Mouse (Mus musculus) myocyte (in vitro differentiated cells): ENCODE measurements around the gene Dusp13. TPM values are rescaled to one million over a fixed set of nuclear protein-coding genes. Genes with fewer than 3 reads are reported as not detected.

Source experiments
- H3K27me3 ChIP-seq: one replicate; pipeline ENCODE4 v1.6.1; 2011; ENCODE audit not compliant: control insufficient read depth, insufficient read depth, insufficient read length
- H3K36me3 ChIP-seq: one replicate; pipeline ENCODE4 v1.6.1; 2011; ENCODE audit not compliant: control insufficient read depth, insufficient read depth
- H3K4me2 ChIP-seq: one replicate; pipeline ENCODE4 v1.6.1; 2011; ENCODE audit warnings: low read depth, control low read depth
- H3K4me3 ChIP-seq: one replicate; pipeline ENCODE4 v1.5.1; 2011; ENCODE audit warnings: mild to moderate bottlenecking, control low read depth, moderate library complexity
- H3K79me2 ChIP-seq: one replicate; pipeline ENCODE4 v1.6.1; 2011; ENCODE audit not compliant: control insufficient read depth, insufficient read depth
- H3ac ChIP-seq: one replicate; pipeline ENCODE4 v1.6.1; 2011; ENCODE audit not compliant: control insufficient read depth, insufficient read length
- CEBPB ChIP-seq: IDR thresholded peaks from 2 replicates; pipeline ENCODE4 v1.6.1; 2011; ENCODE audit warnings: mild to moderate bottlenecking, moderate library complexity; ENCODE audit not compliant: poor library complexity, insufficient read depth, severe bottlenecking
- E2F4 ChIP-seq: IDR thresholded peaks from one replicate; pipeline ENCODE4 v1.6.1; 2011; ENCODE audit warnings: mild to moderate bottlenecking, control low read depth, moderate library complexity; ENCODE audit not compliant: insufficient read depth
- MAX ChIP-seq: IDR thresholded peaks from one replicate; pipeline ENCODE4 v1.6.1; 2011; ENCODE audit warnings: low read depth, mild to moderate bottlenecking, control low read depth
- MYOD1 ChIP-seq, 3 experiments: IDR thresholded peaks; one replicate each; pipeline ENCODE4 v1.6.1; 2011; ENCODE audit warnings: control low read depth in 2 of 3, low read depth in 2 of 3, mild to moderate bottlenecking in 2 of 3, moderate library complexity in 1 of 3; ENCODE audit not compliant: insufficient read length in 2 of 3, control insufficient read depth in 1 of 3
- MYOG ChIP-seq, 3 experiments: IDR thresholded peaks; one replicate each; pipeline ENCODE4 v1.6.1; 2011; ENCODE audit warnings: control low read depth in 2 of 3, low read depth in 2 of 3, mild to moderate bottlenecking in 2 of 3; ENCODE audit not compliant: insufficient read length in 2 of 3, control insufficient read depth in 1 of 3, insufficient read depth in 1 of 3
- POLR2A ChIP-seq: IDR thresholded peaks from one replicate; pipeline ENCODE4 v1.6.1; 2011; ENCODE audit warnings: low read depth, mild to moderate bottlenecking, control low read depth, moderate library complexity; ENCODE audit not compliant: insufficient read length
- POLR2AphosphoS2 ChIP-seq: IDR thresholded peaks from one replicate; pipeline ENCODE4 v1.6.1; 2011; ENCODE audit warnings: low read depth, control low read depth; ENCODE audit not compliant: insufficient read length
- REST ChIP-seq: IDR thresholded peaks from one replicate; pipeline ENCODE4 v1.6.1; 2011; ENCODE audit warnings: mild to moderate bottlenecking, control low read depth, moderate library complexity; ENCODE audit not compliant: insufficient read depth, insufficient read length
- SRF ChIP-seq: IDR thresholded peaks from one replicate; pipeline ENCODE4 v1.6.1; 2011; ENCODE audit warnings: low read depth; ENCODE audit not compliant: control insufficient read depth, insufficient read length
- TCF12 ChIP-seq: IDR thresholded peaks from one replicate; pipeline ENCODE4 v1.6.1; 2011; ENCODE audit warnings: mild to moderate bottlenecking, control low read depth; ENCODE audit not compliant: poor library complexity, insufficient read depth, severe bottlenecking
- TCF3 ChIP-seq: IDR thresholded peaks from one replicate; pipeline ENCODE4 v1.6.1; 2011; ENCODE audit warnings: low read depth, control low read depth; ENCODE audit not compliant: insufficient read length
- USF1 ChIP-seq: IDR thresholded peaks from one replicate; pipeline ENCODE4 v1.6.1; 2011; ENCODE audit warnings: low read depth, mild to moderate bottlenecking, control low read depth, moderate library complexity
- polyA plus RNA-seq: library from polyadenylated mRNA; unstranded; fragments of >200 nt; fragmentation: generic; extraction: Trizol; gene quantifications from one replicate; pipeline ENCODE4 v1.2.1, GENCODE M21; 2012; ENCODE audit warnings: missing spikeins

Gene Dusp13
- polyA plus RNA-seq, 1 experiment: 24.6 TPM

- H3K4me2 ChIP-seq: peak overlapping the region; percentile 88
- no peaks in the 10 kb centered on the region for H3K27me3 ChIP-seq
- H3K36me3 ChIP-seq: no peaks in the 10 kb centered on the region
- TF ChIP-seq POLR2AphosphoS2 (no peak), MYOG (IDR thresholded peaks at IDR 0.05; ENCODE audit: control insufficient read depth in 1 of 3, insufficient read depth in 1 of 3, insufficient read length in 2 of 3, low read depth in 2 of 3) (no peak), CEBPB (no peak), TCF3 (no peak), REST (no peak), MAX (no peak), SRF (no peak), POLR2A (no peak), E2F4 (no peak)
- H3ac ChIP-seq: no peak overlapping the region
- peak overlapping the region; percentile 11 for H3K4me3 ChIP-seq
- H3K79me2 ChIP-seq: peaks cover 19% of the 10 kb centered on the region
Observed at GRCm38 (mm10) chr14:21747436-21748141, 3.4 kb downstream of the Dusp13 start.

- TF ChIP-seq MAX (no peak), SRF (no peak), TCF3 (no peak), E2F4 (no peak), POLR2AphosphoS2 (no peak)
- Histone ChIP-seq H3ac (no peak overlapping the region), H3K36me3 (no peaks in the 10 kb centered on the region), H3K4me2 (peak overlapping the region; percentile 4), H3K27me3 (no peaks in the 10 kb centered on the region), H3K4me3 (no peak overlapping the region), H3K79me2 (peaks cover 12% of the 10 kb centered on the region)
Observed at GRCm38 (mm10) chr14:21746846-21747245, 4.1 kb downstream of the Dusp13 start.

GRCm38 (mm10) chr14:21746251-21746650 lies 4.7 kb downstream of the Dusp13 start:
- Histone ChIP-seq H3K4me3 (no peak overlapping the region), H3K4me2 (no peak overlapping the region), H3ac (no peak overlapping the region), H3K36me3 (no peaks in the 10 kb centered on the region), H3K79me2 (peaks cover 6% of the 10 kb centered on the region), H3K27me3 (no peaks in the 10 kb centered on the region)
- peak in 2 of 3 experiments; percentile 29 to 79 for TF ChIP-seq MYOD1 (IDR thresholded peaks at IDR 0.05; ENCODE audit: control insufficient read depth in 1 of 3, insufficient read length in 2 of 3, low read depth in 2 of 3)
- TF ChIP-seq SRF: no peak
- peak in 2 of 3 experiments; percentile 75 to 79 for TF ChIP-seq MYOG (IDR thresholded peaks at IDR 0.05; ENCODE audit: control insufficient read depth in 1 of 3, insufficient read depth in 1 of 3, insufficient read length in 2 of 3, low read depth in 2 of 3)

GRCm38 (mm10) chr14:21745149-21745548 lies 5.8 kb downstream of the Dusp13 start:
- TF ChIP-seq TCF12: peak; percentile 59
- peak; percentile 38 for TF ChIP-seq TCF3
- no peak for TF ChIP-seq POLR2AphosphoS2
- TF ChIP-seq MYOG (IDR thresholded peaks at IDR 0.05; ENCODE audit: control insufficient read depth in 1 of 3, insufficient read depth in 1 of 3, insufficient read length in 2 of 3, low read depth in 2 of 3): peak; percentile 55 to 94 (median 72)
- no peak for TF ChIP-seq SRF
- peak; percentile 90 for TF ChIP-seq CEBPB
- TF ChIP-seq MAX: no peak
- peak in 2 of 3 experiments; percentile 82 to 96 for TF ChIP-seq MYOD1 (IDR thresholded peaks at IDR 0.05; ENCODE audit: control insufficient read depth in 1 of 3, insufficient read length in 2 of 3, low read depth in 2 of 3)
- TF ChIP-seq USF1: peak; percentile 83
- Histone ChIP-seq H3K4me2 (peak overlapping the region; percentile 42), H3K27me3 (no peaks in the 10 kb centered on the region), H3K79me2 (no peaks in the 10 kb centered on the region), H3ac (no peak overlapping the region), H3K36me3 (no peaks in the 10 kb centered on the region), H3K4me3 (no peak overlapping the region)

- TF ChIP-seq MYOD1 (IDR thresholded peaks at IDR 0.05; ENCODE audit: control insufficient read depth in 1 of 3, insufficient read length in 2 of 3, low read depth in 2 of 3) (peak in 2 of 3 experiments; percentile 46 to 63), MYOG (IDR thresholded peaks at IDR 0.05; ENCODE audit: control insufficient read depth in 1 of 3, insufficient read depth in 1 of 3, insufficient read length in 2 of 3, low read depth in 2 of 3) (peak in 1 of 3 experiments; percentile 65), POLR2A (no peak), CEBPB (no peak)
- no peaks in the 10 kb centered on the region for H3K27me3 ChIP-seq
- H3K4me3 ChIP-seq: no peak overlapping the region
- no peak overlapping the region for H3ac ChIP-seq
- no peaks in the 10 kb centered on the region for H3K79me2 ChIP-seq
- H3K4me2 ChIP-seq: peak overlapping the region; percentile 42
- no peaks in the 10 kb centered on the region for H3K36me3 ChIP-seq
Observed at GRCm38 (mm10) chr14:21744169-21744568, 6.8 kb downstream of the Dusp13 start.
